Mouse (Mus musculus) limb, embryonic 13.5 days (tissue): ENCODE measurements at regions not wholly inside any gene's neighbourhood (a gene's known extent, or its start where the extent isn't known, plus 50 kb on each side); places are given as distances from the start of the nearest gene placed in this dataset.

ENCODE experiments used
- ATAC-seq: fragments of 200-750 bp; cut with Nextera tagmentation; 2 replicates; pipeline ENCODE4 v1.8.0; 2017; ENCODE audit warnings: low read depth, moderate number of reproducible peaks, moderate TSS enrichment; ENCODE audit not compliant: low FRiP score
- H3K27ac ChIP-seq: fragments of 300-500 bp; sonication (generic); 2 replicates; pipeline ENCODE4 v1.5.1; 2015; ENCODE audit warnings: inconsistent platforms, mild to moderate bottlenecking, moderate library complexity
- H3K27me3 ChIP-seq: fragments of 300-500 bp; sonication (generic); 2 replicates; pipeline ENCODE4 v1.6.1; 2015; ENCODE audit warnings: mild to moderate bottlenecking, inconsistent platforms
- H3K36me3 ChIP-seq: fragments of 300-500 bp; sonication (generic); 2 replicates; pipeline ENCODE4 v1.6.1; 2015; ENCODE audit warnings: inconsistent platforms, mild to moderate bottlenecking, moderate library complexity
- H3K4me1 ChIP-seq: fragments of 300-500 bp; sonication (generic); 2 replicates; pipeline ENCODE4 v1.6.1; 2015; ENCODE audit warnings: inconsistent platforms
- H3K4me2 ChIP-seq: fragments of 300-500 bp; sonication (generic); replicated peaks from 2 replicates; pipeline ENCODE4 v1.6.1; 2015; ENCODE audit warnings: inconsistent platforms, mild to moderate bottlenecking, moderate library complexity
- H3K4me3 ChIP-seq: fragments of 300-500 bp; sonication (generic); 2 replicates; pipeline ENCODE4 v1.5.1; 2015; ENCODE audit warnings: moderate library complexity, mild to moderate bottlenecking, inconsistent platforms
- H3K9ac ChIP-seq: fragments of 300-500 bp; sonication (generic); 2 replicates; pipeline ENCODE4 v1.6.1; 2015; ENCODE audit warnings: mild to moderate bottlenecking, inconsistent platforms
- H3K9me3 ChIP-seq: fragments of 300-500 bp; sonication (generic); 2 replicates; pipeline ENCODE4 v1.6.1; 2016; ENCODE audit warnings: inconsistent platforms
- WGBS: fragments of 180-500 bp; shearing (Covaris S2); methylation state at CpG from one replicate; pipeline ENCODE4 v1.1.7; 2015; 5-methylcytosine and 5-hydroxymethylcytosine counted together

DNA sequence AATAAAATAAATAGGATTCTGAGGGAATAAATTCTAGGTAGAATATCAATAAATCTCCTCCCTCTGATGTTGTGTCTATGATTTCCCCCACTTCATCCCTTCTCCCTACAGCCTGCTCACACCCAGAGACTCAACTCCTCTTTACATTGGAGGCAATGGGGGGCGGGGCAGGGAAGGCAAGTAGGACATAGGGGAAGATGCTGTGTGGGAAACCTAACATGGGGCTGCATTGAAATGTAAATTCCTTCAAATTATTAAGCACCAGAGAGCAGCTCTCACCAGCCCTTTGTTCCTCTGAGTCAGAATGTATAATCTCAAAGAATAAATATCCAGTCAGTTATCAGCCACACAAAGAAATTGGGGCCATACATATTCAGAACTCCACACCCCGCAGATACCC, 91.6 kb downstream of the Nuf2 start:
- H3K9ac ChIP-seq: no peak overlapping the region
- H3K27me3 ChIP-seq: no peaks in the 10 kb centered on the region
- no peak overlapping the region for H3K27ac ChIP-seq
- H3K4me1 ChIP-seq: no peaks in the 10 kb centered on the region
- no peak for ATAC-seq
- no peak overlapping the region for H3K4me2 ChIP-seq
- no peak overlapping the region for H3K4me3 ChIP-seq
- 95% methylated on average over 2 of the region's 2 CpGs for WGBS
- H3K36me3 ChIP-seq: no peaks in the 10 kb centered on the region
- H3K9me3 ChIP-seq: no peaks in the 10 kb centered on the region

DNA sequence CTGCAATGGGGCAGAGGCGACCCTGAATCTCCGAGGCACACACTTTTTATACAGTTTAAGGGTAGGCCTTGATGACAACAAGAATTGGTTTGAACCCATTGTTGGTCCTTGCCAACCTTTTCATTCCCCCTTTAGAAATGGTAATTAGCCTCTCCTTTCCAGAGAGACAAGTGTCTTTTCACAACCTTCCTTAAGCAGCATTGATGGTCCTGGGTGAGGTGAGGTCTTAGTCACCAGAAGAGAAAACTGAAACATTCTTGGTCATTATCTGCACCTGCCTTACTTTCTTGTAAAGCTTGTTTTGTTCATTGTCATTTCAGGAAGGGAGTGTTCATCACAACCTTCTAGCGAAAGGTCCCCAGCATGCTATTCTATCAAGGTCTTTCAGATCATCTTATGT, 93.3 kb downstream of the Nuf2 start:
- WGBS: 94% methylated on average over 3 of the region's 3 CpGs
- Histone ChIP-seq H3K27ac (no peak overlapping the region), H3K27me3 (no peaks in the 10 kb centered on the region), H3K9me3 (no peaks in the 10 kb centered on the region), H3K36me3 (no peaks in the 10 kb centered on the region), H3K4me3 (no peak overlapping the region), H3K9ac (no peak overlapping the region), H3K4me1 (no peaks in the 10 kb centered on the region), H3K4me2 (no peak overlapping the region)
- ATAC-seq: no peak

DNA sequence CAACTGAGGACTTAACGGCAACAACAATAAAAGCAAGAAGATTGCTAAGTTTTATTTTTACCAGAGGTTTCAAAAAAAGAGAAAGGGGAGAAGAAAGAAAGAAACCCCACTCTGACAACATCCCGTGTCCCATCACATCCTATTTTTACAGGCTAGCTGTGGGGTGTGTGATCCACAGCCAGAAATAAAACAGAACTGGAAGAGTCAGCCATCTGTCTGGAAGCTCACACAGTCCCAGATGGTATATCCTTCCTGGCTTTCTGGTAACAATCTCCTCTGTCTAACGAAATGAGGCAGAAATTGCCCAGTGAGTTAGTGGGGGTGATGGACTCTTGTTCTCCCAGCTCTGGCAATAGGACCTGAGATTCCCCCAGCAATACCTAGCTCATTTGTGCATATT, 108.9 kb downstream of the Nuf2 start:
- H3K4me1 ChIP-seq: 0 out of 2 replicates have a peak, but pooled peaks cover 6% of the 10 kb centered on the region
- no peak for ATAC-seq
- no peaks in the 10 kb centered on the region for H3K36me3 ChIP-seq
- WGBS: 51% methylated on average over 3 of the region's 3 CpGs
- no peaks in the 10 kb centered on the region for H3K9me3 ChIP-seq
- no peak overlapping the region for H3K4me2 ChIP-seq
- peaks cover 14% of the 10 kb centered on the region; the same call in 1 of the 2 replicates for H3K27me3 ChIP-seq
- no peak overlapping the region for H3K27ac ChIP-seq
- H3K9ac ChIP-seq: no peak overlapping the region
- no peak overlapping the region for H3K4me3 ChIP-seq

DNA sequence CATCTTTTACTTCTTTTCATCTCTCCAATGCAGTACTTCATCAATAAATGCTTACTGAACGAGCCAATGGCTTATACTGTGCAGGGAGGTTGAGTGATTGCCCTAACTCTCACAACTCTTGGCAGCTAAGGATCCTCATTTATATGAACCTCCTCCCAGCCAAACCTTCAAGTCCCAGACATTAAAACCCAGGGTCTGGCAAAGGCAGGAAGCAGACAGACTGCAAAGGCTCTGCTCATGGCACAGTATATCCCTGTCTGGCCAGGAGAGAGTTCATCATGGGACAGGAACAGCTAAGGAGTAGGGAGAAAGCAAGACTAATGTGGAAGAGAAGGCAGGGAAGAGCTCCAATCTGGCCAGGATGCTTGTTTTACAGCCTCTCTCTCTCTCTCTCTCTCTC, 109.6 kb downstream of the Nuf2 start:
- Histone ChIP-seq H3K27me3 (peaks cover 14% of the 10 kb centered on the region; the same call in 1 of the 2 replicates), H3K9me3 (no peaks in the 10 kb centered on the region), H3K36me3 (no peaks in the 10 kb centered on the region), H3K9ac (no peak overlapping the region), H3K4me2 (no peak overlapping the region), H3K4me3 (no peak overlapping the region), H3K27ac (no peak overlapping the region), H3K4me1 (0 out of 2 replicates have a peak, but pooled peaks cover 6% of the 10 kb centered on the region)
- WGBS: 23% methylated on average over 1 of the region's 1 CpGs
- ATAC-seq: no peak

DNA sequence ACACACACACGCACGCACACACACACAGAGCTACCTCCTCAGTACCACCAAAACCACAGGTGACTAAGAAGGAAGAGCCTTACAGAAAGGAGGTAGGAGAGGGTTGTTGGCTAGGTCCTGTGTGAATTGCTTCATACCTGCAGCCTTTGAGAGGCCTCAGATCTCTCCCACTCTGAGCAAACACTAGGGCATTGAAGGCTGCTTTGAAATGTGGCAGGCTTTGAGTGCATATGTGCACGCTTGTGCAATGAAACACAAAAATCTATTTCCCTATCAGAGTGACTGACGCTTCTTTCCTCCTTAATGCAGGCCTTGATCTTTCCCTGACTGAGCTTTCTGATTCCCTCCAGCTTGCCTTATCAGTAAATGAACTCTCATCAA, 112.6 kb downstream of the Nuf2 start:
- ATAC-seq: no peak
- Histone ChIP-seq H3K4me2 (no peak overlapping the region), H3K9ac (no peak overlapping the region), H3K9me3 (no peaks in the 10 kb centered on the region), H3K27ac (no peak overlapping the region), H3K4me1 (0 out of 2 replicates have a peak, but pooled peaks cover 6% of the 10 kb centered on the region), H3K36me3 (no peaks in the 10 kb centered on the region), H3K4me3 (no peak overlapping the region), H3K27me3 (peaks cover 26% of the 10 kb centered on the region; the same call in 1 of the 2 replicates)
- WGBS: 83% methylated on average over 4 of the region's 4 CpGs

DNA sequence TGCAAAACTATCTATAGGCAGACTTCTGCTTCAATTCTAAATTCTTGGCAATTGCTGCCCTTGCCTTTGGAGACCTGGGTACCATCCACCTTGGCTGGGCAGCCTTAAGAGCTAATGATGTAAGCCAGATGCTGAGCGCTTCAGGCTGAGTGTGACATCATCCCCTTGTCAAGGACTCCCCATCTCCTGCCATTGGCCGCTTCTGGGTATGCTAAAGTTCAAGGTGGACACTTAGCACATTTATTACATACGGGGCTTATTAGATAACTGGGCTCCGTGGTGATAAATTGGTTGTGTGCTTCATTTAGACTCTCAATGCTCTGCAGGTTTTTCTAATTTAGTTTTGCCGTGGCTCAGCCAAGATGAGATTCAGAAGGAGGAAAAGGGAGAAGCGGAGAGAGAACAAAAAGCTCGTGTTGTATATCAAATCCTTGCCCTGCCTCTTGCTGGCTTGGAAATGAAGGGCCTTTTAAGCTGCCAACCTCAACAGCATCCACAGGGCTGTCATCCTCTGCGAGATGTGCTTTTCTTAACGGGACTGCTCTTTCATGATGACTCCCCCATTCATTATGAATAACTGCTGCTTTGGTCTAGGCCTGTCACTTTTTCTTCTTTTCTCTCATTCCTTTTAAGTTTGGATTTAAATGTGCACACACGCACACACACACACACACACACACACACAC, 113.1 kb downstream of the Nuf2 start:
- H3K4me1 ChIP-seq: 0 out of 2 replicates have a peak, but pooled peaks cover 6% of the 10 kb centered on the region
- H3K9me3 ChIP-seq: no peaks in the 10 kb centered on the region
- no peak overlapping the region for H3K27ac ChIP-seq
- ATAC-seq: peak; percentile 40; the same call in 1 of the 2 replicates
- H3K4me2 ChIP-seq: no peak overlapping the region
- H3K36me3 ChIP-seq: no peaks in the 10 kb centered on the region
- H3K4me3 ChIP-seq: no peak overlapping the region
- peaks cover 29% of the 10 kb centered on the region; the same call in 1 of the 2 replicates for H3K27me3 ChIP-seq
- no peak overlapping the region for H3K9ac ChIP-seq
- 35% methylated on average over 10 of the region's 10 CpGs for WGBS

DNA sequence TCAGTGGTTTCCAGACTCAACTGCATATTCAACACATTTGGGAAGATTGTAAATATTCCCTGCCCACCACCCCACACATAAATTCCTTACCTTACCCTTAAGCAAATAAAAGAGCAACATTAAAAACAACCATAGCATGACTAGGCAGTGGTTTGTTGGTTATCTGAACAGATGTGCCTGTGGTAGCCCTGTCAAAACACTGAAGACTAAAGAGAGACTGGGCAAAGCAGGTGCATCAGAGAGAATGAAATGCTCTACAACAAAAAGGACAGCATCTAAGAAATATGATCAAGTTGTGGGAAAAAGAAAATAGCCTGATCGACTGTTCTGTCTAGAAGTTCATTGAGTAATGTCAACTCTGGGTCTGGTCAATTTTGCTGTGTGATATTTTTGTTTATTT, 114.6 kb downstream of the Nuf2 start:
- 91% methylated on average over 1 of the region's 1 CpGs for WGBS
- Histone ChIP-seq H3K4me1 (0 out of 2 replicates have a peak, but pooled peaks cover 6% of the 10 kb centered on the region), H3K4me2 (no peak overlapping the region), H3K9me3 (no peaks in the 10 kb centered on the region), H3K9ac (no peak overlapping the region), H3K27me3 (peaks cover 23% of the 10 kb centered on the region; the same call in 1 of the 2 replicates), H3K4me3 (no peak overlapping the region), H3K36me3 (no peaks in the 10 kb centered on the region), H3K27ac (no peak overlapping the region)
- ATAC-seq: no peak

DNA sequence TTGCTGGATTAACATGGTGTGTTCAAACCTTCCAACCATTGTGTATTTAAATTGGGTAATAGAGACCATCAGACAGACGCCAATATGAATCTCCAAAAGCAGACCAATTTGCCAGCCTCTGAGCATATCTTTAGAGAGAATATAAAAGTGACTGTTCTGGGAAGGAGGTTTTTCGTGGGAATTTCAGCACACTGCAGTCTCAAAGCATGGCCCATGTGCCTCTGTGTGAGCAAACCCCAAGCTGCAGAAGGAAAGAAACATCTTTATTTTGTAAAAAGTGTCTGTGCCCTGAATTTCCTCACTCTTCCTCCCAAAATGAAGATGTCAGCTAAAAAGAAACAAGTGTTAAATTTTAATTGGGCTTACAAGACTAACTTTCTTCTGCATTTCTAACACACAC, 123.1 kb downstream of the Nuf2 start:
- H3K9me3 ChIP-seq: no peaks in the 10 kb centered on the region
- H3K9ac ChIP-seq: no peak overlapping the region
- 0 out of 2 replicates have a peak, but pooled peaks cover 3% of the 10 kb centered on the region for H3K27me3 ChIP-seq
- WGBS: 68% methylated on average over 2 of the region's 2 CpGs
- H3K4me3 ChIP-seq: no peak overlapping the region
- ATAC-seq: no peak
- no peaks in the 10 kb centered on the region for H3K36me3 ChIP-seq
- H3K27ac ChIP-seq: no peak overlapping the region
- H3K4me1 ChIP-seq: no peaks in the 10 kb centered on the region
- no peak overlapping the region for H3K4me2 ChIP-seq

DNA sequence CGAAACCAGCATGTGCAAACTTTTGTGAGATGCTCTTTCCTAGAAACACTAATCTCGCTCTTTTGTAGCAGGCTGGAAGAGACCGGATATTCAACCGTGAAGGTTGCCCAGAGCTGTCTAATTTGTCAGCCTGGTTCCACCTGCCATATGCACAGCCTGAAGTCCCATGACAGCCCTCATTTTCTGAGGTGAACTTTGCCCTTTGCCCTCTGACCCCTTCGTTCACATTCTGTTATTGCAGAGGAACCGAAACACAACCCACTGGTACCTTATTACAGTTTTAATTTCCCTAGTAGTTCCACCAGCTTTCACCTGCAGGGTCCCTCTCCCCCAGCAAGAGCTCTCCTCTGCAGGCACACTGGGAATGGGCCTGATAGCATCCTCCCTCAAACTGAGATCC, 130.4 kb downstream of the Nuf2 start:
- 65% methylated on average over 6 of the region's 6 CpGs for WGBS
- Histone ChIP-seq H3K27ac (no peak overlapping the region), H3K27me3 (no peaks in the 10 kb centered on the region), H3K36me3 (no peaks in the 10 kb centered on the region), H3K9me3 (no peaks in the 10 kb centered on the region), H3K4me2 (no peak overlapping the region), H3K9ac (no peak overlapping the region), H3K4me3 (no peak overlapping the region), H3K4me1 (no peaks in the 10 kb centered on the region)
- no peak for ATAC-seq

DNA sequence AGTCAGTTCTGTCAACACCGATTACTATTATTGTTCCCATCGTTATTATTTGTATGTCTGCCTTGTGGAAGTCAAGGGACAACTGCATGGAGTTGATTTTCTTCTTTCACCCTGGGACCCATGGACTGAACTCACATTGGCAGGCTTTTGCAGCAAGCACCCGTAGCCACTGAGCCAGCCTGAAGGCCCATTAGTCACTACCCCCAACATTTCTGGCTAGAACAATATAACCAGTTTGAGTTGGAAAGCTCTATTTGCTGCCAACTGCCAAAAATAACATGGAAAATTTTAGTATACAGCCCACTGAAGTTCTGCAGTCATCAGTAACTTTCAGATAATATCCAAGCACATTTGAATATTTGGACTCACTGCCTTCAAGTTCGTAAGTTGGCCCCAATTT, 133.9 kb downstream of the Nuf2 start:
- ATAC-seq: no peak
- Histone ChIP-seq H3K27me3 (no peaks in the 10 kb centered on the region), H3K9ac (no peak overlapping the region), H3K36me3 (no peaks in the 10 kb centered on the region), H3K27ac (no peak overlapping the region), H3K4me1 (no peaks in the 10 kb centered on the region), H3K9me3 (no peaks in the 10 kb centered on the region), H3K4me2 (no peak overlapping the region), H3K4me3 (no peak overlapping the region)
- WGBS: 86% methylated on average over 4 of the region's 4 CpGs

DNA sequence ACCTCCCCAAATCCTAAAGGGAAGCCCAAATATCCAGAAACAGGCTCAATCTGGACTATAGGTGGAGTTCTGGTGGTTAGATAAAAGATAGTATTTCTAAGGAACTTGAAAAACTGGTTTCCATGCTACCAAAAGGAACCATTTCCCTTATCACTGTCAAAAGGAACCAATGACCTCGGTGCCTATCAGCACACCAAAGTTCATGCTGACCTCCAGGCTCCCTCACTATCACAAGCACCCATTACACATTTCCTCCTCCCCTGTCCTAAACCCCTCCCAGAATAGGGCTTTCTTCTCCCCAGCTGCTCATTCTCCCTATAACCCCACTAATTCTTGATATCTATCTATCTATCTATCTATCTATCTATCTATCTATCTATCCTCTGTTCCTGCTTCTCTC, 144.2 kb downstream of the Nuf2 start:
- 63% methylated on average over 1 of the region's 1 CpGs for WGBS
- no peak overlapping the region for H3K9ac ChIP-seq
- no peak for ATAC-seq
- H3K4me3 ChIP-seq: no peak overlapping the region
- peaks cover 3% of the 10 kb centered on the region; the same call in 1 of the 2 replicates for H3K27me3 ChIP-seq
- no peak overlapping the region for H3K4me2 ChIP-seq
- no peaks in the 10 kb centered on the region for H3K9me3 ChIP-seq
- H3K27ac ChIP-seq: no peak overlapping the region
- no peaks in the 10 kb centered on the region for H3K36me3 ChIP-seq
- H3K4me1 ChIP-seq: no peaks in the 10 kb centered on the region

DNA sequence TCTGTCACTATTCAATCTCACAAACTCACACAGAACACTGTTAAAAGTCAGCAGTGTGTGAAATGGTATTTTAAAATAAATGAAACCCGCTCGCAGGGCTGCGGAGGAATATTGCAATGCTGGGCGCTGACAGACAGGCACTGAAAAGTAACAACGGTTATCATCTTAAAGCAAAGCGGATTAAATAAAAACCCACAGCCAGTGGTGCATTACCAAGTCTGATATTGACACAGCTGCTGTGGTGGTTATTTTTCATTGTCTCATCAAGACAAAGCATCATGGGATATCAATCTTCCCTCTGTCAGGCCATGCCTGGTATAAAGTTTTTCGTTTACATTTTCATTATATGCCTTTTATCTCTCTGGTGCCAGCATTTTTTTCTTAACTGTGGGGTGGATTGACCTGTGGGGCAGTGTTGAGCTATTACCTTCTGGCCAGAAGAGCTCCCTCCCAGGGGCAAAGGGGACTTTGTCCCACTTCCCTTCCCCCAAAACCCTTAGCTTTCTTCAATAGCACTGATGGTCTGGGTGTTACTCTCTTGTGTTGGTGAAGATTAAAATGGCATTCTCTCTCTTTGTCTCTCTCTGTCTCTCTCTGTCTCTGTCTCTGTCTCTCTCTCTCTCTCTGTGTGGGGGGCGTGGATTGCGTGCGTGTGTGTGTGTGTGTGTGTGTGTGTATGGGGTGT, 145.4 kb downstream of the Nuf2 start:
- Histone ChIP-seq H3K27ac (no peak overlapping the region), H3K27me3 (peaks cover 3% of the 10 kb centered on the region; the same call in 1 of the 2 replicates), H3K4me2 (no peak overlapping the region), H3K4me3 (no peak overlapping the region), H3K9me3 (no peaks in the 10 kb centered on the region), H3K4me1 (no peaks in the 10 kb centered on the region), H3K9ac (no peak overlapping the region), H3K36me3 (no peaks in the 10 kb centered on the region)
- no peak for ATAC-seq
- WGBS: 81% methylated on average over 10 of the region's 10 CpGs
